Mouse (Mus musculus) brain, embryonic 14.5 days (tissue): ENCODE results near the gene 5830473C10Rik. TPM values are rescaled to one million over a fixed set of nuclear protein-coding genes. Genes with fewer than 3 reads are reported as not detected.

ENCODE experiments used
- DNase-seq: peaks from one replicate; pipeline ENCODE4 v3.0.0-alpha.2; 2011; ENCODE audit warnings: low read depth
- CTCF ChIP-seq: fragments of 200-500 bp; IDR thresholded peaks from 2 replicates; pipeline ENCODE4 v1.5.1; 2012; ENCODE audit warnings: inconsistent platforms, mild to moderate bottlenecking, moderate library complexity, borderline replicate concordance; ENCODE audit not compliant: insufficient read depth, insufficient read length; ENCODE audit errors: extremely low read depth
- POLR2A ChIP-seq: fragments of 200-500 bp; IDR thresholded peaks from 2 replicates; pipeline ENCODE4 v1.6.1; 2012; ENCODE audit warnings: mild to moderate bottlenecking, inconsistent platforms, borderline replicate concordance; ENCODE audit not compliant: poor library complexity, insufficient read depth, insufficient read length, severe bottlenecking; ENCODE audit errors: extremely low read depth
- polyA plus RNA-seq: library from polyadenylated mRNA; depleted of rRNA; stranded (reverse); fragments of >200 nt; gene quantifications from 2 replicates; pipeline ENCODE4 v1.2.3, GENCODE M21; 2012; rRNA removed

5830473C10Rik gene
- polyA plus RNA-seq, 1 experiment: 0.03 TPM

DNA sequence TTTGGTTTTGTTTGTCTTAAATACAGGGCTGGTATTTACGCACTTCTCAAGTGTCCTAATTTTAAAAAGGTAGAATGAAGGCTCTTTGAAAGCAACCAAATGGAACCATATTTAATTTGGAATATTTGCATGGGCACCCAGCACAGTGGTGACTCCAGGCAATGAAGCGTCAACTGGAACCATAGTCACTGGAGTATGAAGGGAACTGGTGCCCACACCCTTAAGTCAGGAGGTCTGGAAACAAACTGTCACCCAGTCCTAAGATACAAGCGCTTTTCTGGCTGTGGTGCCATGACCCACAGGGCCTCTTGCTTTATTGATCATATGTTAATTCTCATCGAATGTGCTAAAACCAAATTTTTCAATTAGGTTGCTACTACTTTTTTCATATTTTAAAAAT, 66.5 kb downstream of the 5830473C10Rik start:
- DNase-seq: no peak
- TF ChIP-seq POLR2A (no peak), CTCF (no peak)

DNA sequence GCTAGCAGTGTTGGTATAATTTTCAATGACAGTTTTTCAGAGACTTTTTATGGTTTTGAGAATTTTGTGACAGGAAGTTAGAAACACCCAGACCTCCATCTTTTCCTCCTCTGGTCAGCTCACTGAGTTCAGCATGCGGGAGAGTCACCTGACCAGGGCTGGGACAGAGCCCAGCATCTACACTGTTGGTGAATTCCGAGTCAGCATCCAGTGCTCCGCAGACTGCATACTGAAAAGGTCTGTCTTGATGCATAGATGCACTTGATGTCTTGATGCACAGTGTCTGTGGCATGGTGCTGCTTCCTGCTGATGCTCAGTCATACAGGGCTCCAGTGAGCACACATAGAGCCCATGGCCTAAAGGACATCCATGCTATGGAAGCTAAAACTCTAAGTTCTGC, 67.1 kb downstream of the 5830473C10Rik start:
- TF ChIP-seq POLR2A (no peak), CTCF (no peak)
- no peak for DNase-seq

DNA sequence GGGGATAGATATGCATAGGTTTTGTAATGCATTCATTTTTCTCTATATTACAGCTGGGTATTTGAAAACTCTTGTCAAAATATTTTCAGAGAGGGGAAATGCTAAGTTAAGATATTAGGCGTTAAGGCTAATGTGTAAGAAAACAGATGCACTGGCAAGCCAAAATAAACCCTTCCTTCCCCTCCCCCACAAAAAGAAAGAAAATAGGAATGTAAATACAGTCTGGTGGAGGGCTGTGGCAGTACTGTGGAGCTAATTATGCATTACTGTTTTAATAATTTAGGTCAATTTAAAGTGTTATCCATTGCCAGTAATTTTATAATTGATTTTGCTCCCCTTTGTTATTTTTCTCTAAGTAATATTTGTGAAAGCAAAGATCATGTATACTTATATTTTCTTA, 67.6 kb downstream of the 5830473C10Rik start:
- DNase-seq: peak; percentile 30
- TF ChIP-seq CTCF: no peak
- no peak for TF ChIP-seq POLR2A

DNA sequence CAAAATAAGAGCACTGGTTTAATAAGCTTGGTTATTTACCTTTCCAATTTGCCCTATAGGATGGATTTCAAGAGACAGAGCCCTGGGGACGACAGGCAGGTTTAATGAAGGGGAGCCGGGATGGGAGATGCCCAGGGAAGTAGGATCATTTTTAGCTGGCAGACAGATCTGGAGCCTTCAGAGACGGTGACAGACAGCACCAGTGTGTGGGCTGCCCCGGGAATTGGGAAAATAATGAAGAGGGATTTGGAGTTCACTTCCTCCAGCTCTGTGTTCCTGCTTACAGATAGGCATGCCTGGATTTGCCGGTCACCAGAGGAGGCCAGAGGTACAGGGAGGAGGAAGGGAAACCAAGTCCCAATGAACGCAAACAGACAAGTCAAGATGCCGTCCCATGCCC, 74.0 kb downstream of the 5830473C10Rik start:
- no peak for DNase-seq
- TF ChIP-seq CTCF: no peak
- TF ChIP-seq POLR2A: no peak

DNA sequence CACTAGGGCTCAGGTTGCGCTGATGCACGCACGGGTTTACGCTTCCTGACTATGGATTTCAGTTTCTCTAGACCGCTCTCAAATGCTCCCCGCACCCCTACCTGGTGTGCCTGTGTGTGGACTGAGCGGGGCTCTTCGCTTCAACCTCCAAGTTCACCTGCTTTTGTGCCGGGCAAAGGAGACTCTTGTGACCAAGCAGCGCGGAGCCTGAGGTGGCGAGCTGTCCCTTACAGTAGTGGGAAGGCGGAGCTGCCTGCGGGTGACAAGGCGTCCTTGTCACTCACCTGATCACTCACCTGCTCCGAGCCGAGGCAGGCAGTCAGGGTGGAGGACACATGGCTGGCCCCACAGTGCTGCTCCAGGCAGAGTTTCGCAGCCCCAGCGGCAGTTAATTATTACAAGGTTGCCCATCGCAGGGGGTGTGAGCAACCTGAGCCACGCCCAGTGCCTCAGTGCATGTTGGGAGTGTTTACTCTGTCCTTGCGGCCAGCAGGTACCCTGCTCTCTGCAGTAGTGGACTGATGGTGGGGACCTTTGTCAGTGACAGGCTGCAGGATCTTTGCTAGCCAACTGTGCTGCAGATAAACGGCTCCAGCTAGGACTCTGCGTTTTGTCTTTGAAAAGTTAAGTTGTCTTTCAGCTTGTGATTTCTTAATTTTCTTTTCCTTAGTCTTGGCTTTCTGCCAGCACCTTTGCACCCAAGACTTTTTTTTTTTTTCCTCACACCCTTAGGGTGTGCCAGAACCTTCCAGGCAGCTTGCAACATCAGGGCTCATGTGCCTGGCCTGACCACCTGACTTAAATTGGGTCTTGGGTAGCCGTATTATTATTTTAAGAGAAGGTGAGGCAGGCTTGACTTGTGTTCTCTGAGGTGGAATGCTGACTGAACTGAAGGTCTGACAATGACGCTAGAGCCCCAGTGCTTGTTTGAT, 79.6 kb downstream of the 5830473C10Rik start, which contains the start of gene Rassf6:
Rassf6 (minus strand) TSS at position 372 of the 932 bp plus-strand sequence.
- DNase-seq: peak; percentile 27
- no peak for TF ChIP-seq POLR2A
- no peak for TF ChIP-seq CTCF

DNA sequence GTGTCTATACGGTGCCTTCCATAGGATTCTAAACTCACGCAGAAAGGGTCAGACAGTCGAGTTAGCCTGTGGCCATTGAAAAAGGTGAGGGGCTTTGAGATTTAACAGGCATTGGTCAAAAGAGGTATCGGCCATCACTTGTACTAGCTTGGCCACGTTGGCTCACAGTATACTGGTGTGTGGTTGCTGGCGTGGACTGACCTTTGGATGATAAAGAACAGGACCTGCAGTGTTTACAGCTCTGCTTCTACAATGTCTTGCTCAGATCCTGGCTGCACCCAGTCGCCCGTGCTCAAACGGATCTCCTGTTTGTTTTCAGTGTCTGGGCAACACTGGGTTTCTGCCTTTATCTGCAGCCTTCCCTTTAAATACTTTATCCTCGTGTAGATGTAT, 80.3 kb downstream of the 5830473C10Rik start:
- no peak for TF ChIP-seq CTCF
- TF ChIP-seq POLR2A: no peak
- no peak for DNase-seq

DNA sequence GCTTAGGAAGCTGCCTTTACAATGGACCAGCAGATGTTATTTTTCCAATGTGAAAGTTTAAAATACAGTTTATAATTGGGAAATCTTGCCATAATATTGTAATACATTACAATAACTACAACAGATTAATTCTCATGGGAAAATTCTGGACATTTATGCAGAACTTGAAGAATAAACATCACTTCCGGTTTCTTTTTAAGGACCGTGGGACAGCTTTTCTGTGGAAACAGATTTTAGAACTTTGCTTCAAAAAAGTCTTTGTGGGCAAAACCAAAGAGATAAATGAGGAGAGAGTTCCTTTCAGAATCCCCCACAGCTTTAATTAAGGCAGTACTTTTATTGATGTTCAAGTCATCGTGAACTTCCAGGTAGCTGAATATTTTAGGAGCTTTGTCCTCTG, 84.7 kb downstream of the 5830473C10Rik start:
- DNase-seq: no peak
- TF ChIP-seq CTCF (no peak), POLR2A (no peak)

DNA sequence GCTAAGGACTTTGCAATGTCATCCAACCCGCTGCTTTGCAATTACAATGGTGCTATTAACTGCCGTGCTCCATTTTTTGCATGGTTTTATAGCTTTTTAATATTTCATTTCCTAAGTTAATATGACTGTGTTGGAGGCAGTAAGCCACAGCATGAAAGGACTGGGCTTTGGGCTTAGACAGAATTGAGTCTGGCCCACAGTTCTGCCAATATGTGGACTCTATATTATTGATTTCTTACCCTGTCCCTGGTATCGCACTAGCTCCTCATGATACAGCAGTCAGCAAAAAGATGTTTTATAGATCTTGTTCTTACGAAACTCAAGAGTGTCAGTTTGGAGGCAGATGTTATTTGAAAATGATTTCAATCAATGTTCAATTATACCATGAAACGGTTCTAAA, 85.5 kb downstream of the 5830473C10Rik start:
- TF ChIP-seq POLR2A: no peak
- TF ChIP-seq CTCF: no peak
- DNase-seq: no peak

Other genes with a start within 250 kb of the 5830473C10Rik start
- 57.6 and 70.6 TPM in 2 replicates for gene Ankrd17, start 194.5 kb upstream of the 5830473C10Rik start, polyA plus RNA-seq
- 2.5 and 3.5 TPM in 2 replicates for gene Gm9958, start 193.9 kb upstream of the 5830473C10Rik start, polyA plus RNA-seq
- gene Alb, start 100.2 kb upstream of the 5830473C10Rik start, polyA plus RNA-seq: 0.43 and 1.8 TPM in 2 replicates
- gene Afp, start 70.4 kb upstream of the 5830473C10Rik start, polyA plus RNA-seq: 5.9 and 12.3 TPM in 2 replicates
- not detected in 2 replicates for gene Afm, start 42.2 kb upstream of the 5830473C10Rik start, polyA plus RNA-seq
- 0.79 and 1.1 TPM in 2 replicates for gene Rassf6, start 79.5 kb downstream of the 5830473C10Rik start, polyA plus RNA-seq
- 0.04 and 0.06 TPM in 2 replicates for gene Cxcl5, start 198.3 kb downstream of the 5830473C10Rik start, polyA plus RNA-seq
- gene Ppbp, start 207.4 kb downstream of the 5830473C10Rik start, polyA plus RNA-seq: 0.79 and 1.6 TPM in 2 replicates
- 21.4 and 26.6 TPM in 2 replicates for gene Pf4, start 211.3 kb downstream of the 5830473C10Rik start, polyA plus RNA-seq
- gene Cxcl3, start 225.0 kb downstream of the 5830473C10Rik start, polyA plus RNA-seq: 0.09 TPM in 1 of 2 replicates, not detected in the other
- gene Cxcl15, start 233.4 kb downstream of the 5830473C10Rik start, polyA plus RNA-seq: not detected in 2 replicates